Mouse (Mus musculus) testis, postnatal 14 days (tissue): ENCODE measurements around the gene Gnai2.

ENCODE experiments used
- DNase-seq: peaks from one replicate; pipeline ENCODE4 v3.0.0; 2021; ENCODE audit warnings: low spot score

Gnai2 gene

GRCm38 (mm10) chr9:107608741-107609432, 26.3 kb downstream of the Gnai2 start, which contains the start of gene Sema3b:
Gene Sema3b, minus strand, starts transcription at chr9:107609229.
- DNase-seq: no peak

DNA sequence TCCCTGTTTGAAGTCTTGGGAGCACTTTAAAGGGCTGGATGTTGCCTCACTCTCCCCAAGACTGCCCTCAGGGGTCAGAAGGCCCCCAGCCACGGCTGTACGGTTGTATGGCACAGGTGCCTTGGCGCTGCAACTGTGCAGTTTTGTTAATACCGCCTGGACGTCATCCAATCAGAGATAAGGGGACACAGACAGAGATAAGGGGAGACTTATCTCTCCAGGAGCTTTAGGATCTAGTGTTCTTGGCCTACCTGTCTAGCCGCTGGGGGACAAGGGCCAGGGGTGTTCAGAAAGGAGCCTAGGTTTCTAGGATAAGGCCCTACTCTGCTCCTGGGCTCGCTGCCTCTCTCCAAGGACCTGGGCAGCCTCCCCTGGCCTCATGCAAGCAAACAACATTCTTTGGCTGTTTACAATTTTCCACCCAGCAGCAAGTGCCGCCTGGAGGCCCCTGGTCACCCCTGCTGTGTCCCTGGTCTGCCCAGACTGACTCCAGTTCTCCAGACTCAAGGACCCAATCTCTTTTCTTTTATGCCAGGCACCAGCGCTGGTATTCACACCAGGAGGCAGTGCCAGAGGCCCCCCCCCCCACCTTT, 27.4 kb downstream of the Gnai2 start:
- no peak for DNase-seq

DNA sequence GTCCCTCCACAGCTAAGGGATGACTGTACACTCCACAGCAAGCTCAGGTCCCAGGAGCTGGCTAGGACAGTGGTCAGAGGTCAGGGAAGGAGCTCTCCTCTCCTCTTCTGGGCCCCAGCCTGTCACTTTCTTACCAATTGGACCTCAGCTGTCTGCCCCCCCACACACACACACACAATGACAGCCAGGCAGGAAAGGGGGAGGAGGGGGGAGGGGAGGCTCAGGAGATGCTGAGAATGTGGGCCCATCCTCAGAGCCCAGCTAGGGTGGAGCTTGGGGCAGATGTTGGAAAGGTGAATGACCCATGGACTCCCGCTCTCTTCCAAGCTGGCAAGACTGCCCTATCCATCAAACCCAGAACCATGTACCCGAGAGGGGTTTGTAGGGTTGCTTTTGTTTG, 28.1 kb downstream of the Gnai2 start:
- no peak for DNase-seq

- DNase-seq: no peak
Measured at GRCm38 (mm10) chr9:107606591-107606990, 28.6 kb downstream of the Gnai2 start.

DNA sequence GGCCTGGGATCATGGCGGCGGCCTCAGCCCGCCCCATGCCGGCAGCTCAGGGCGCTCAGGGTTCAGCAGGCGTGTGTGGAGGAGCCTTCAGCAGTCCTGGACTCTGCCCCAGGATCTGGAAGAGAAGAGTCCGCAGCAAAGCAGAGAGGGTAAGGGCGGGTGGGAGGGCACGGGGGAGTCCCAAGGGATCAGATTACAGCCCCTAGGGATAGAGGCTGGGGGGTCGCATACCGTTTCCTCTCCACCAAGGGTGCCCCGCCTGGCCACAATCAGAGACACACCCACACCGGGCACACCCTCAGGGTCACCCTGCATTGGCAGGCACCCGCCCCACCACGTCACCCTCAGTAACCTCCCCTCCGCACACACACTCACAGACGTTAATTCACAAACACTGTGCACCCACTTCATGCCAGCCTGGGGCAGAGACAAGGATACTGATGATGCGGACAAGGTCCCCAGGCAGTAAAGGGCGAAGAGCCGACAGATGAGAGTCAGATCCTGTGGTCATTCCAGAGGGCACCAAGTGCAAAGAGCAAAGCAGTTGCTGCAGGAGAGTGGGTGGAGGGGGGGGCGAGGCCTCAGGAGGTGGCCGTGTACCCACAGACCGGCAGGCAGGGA, 30.0 kb downstream of the Gnai2 start:
- DNase-seq: no peak

GRCm38 (mm10) chr9:107603251-107603650, 31.9 kb downstream of the Gnai2 start:
- no peak for DNase-seq

- peak; percentile 81 for DNase-seq
Measured at GRCm38 (mm10) chr9:107602068-107602648, 33.0 kb downstream of the Gnai2 start.

DNA sequence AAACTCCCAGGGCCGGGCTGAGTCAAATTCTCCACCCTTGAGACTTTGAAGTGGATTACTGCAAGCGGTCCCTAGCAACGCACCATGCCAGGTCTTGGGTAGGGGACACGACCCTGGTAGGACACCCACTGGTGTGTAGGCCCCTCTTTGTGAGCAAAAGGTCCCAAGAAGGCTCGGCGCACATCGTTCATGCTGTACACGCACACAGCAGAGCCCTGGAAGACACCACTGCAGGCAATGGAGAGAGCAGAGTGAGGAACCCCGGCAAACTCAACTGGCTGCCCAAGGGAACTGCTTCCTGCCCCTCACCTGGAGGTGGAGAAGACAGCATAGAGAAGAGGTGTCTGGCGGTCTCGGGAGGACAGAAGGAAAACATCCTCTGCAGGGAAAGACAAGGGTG, 33.9 kb downstream of the Gnai2 start:
- DNase-seq: no peak

- no peak for DNase-seq
Measured at GRCm38 (mm10) chr9:107600745-107601144, 34.4 kb downstream of the Gnai2 start.

DNA sequence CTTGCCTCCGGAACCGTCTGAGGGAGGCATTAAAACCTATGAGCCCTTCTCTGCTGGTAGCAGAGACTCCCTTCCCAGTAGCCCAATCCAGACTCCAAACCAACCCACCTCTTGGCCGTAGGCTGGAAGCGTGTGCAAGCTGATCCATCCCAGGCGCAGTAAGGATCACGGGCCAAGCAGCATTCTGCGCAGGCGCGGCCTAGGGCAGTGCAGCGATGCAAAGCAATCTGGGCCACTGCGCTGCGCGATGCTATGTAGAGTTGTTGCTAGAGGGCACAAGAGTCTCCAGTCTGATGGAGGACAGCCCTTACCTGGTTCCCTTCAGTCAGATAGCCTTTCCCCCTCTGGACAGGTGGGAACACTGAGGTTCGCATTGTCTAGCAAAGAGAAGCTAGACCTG, 35.3 kb downstream of the Gnai2 start:
- DNase-seq: no peak

GRCm38 (mm10) chr9:107599433-107599832, 35.7 kb downstream of the Gnai2 start:
- no peak for DNase-seq

GRCm38 (mm10) chr9:107598385-107598784, 36.8 kb downstream of the Gnai2 start:
- DNase-seq: no peak

GRCm38 (mm10) chr9:107596619-107597569, 38.3 kb downstream of the Gnai2 start:
- DNase-seq: no peak

- no peak for DNase-seq
Measured at GRCm38 (mm10) chr9:107594281-107595062, 40.7 kb downstream of the Gnai2 start.

DNA sequence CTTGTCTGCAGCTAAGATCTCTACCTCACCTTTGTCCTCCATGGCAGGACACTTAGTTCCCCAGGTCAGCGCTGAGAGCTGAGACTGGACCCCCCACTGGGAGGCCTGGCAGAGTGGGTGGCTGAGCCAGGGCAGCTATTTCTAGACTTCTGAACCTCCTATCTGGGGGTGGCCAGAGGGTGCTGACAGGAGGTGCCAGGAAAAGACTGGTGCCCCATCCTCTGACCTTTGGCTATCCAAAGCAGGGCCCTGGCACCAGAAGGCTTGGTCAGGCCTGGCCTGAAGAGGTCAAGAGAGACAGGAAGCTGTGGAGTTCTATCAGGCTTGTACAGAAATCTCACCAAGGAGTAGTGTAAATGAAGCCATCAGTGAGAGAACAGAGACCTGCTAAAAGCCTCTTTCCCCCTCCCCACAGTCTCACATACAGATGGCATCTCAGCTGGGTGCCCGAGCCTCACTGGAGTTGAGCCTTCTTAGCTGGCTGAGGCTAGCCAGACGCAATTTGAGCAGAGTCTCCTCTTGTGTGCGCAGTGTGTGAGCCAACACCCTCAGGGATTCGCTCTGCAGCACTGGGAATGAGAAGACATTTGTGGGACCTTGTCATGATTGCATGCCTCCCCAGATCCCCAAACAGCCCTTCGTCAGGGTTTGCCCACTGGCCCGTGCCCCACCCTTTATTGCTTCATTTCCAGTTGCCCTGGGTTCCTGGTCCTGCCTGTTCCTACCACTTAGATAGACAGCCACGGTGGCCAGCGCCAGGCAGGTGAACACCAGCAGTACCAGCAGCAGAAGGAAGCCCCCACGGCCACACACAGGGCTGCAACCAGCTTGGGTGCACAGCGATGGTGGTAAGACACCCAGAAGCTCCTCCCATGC, 41.8 kb downstream of the Gnai2 start:
- no peak for DNase-seq

DNA sequence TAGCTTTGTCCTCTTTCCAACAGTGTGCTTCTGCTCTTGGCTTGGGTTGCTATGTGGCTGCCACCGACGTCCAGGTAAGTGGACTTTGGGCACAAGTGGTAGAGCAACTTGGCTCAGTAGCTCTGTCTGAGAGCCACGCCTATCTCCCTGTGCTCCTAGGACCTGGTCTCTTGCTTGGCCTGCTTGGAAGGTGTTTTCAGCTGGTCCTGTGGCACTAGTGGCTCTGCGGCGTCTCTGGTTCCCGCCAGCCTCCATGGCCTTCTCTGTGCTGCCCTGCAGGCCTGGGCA, 44.5 kb downstream of the Gnai2 start:
- DNase-seq: no peak

- no peak for DNase-seq
Measured at GRCm38 (mm10) chr9:107590058-107590772, 45.0 kb downstream of the Gnai2 start.

- DNase-seq: no peak
Measured at GRCm38 (mm10) chr9:107587833-107588639, 47.1 kb downstream of the Gnai2 start.
